Mouse (Mus musculus) embryo, embryonic 11.5 days (tissue): Measurements from ENCODE around the gene Gnai3.

Experiments
- DNase-seq: peaks from one replicate; pipeline ENCODE4 v3.0.0-alpha.2; 2012; ENCODE audit warnings: low read depth, low spot score

Gnai3 gene

DNA sequence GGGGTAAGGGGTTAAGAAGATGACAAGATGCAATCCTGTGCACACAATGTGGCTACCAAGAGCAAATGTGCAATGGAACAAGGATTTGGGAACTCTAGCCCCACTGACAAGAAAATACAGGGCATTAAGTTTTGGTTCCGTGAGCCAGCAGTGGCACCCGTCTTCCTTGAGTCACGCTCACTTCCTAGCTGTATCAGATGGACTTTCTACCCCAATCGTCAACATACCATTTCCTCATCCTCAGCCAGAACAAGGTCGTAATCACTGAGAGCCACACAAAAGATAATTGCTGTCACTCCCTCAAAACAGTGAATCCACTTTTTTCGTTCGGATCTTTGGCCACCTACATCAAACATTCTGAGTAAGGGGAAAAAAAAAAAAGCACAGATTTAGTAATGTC is 33.7 kb downstream of the Gnai3 start:
- no peak for DNase-seq

DNA sequence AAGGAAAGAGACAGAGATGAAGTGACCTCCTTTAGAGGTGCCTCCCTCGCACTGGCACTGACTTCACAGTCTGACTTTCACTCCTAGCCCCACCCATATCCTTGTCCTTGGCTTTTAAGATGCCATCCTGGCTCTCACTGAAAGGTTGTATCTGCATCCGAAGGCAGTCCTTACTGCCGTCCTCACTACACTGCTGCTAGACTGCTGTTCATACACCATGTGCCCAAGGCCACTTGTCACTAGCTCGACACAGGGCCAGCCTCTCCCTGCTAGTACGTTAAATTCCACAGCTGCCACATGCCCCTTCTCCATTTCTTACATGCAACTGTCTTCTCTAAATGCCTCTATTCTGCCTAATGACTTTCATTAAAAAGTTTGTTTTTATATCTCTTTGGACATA is 34.6 kb downstream of the Gnai3 start:
- DNase-seq = no peak

DNA sequence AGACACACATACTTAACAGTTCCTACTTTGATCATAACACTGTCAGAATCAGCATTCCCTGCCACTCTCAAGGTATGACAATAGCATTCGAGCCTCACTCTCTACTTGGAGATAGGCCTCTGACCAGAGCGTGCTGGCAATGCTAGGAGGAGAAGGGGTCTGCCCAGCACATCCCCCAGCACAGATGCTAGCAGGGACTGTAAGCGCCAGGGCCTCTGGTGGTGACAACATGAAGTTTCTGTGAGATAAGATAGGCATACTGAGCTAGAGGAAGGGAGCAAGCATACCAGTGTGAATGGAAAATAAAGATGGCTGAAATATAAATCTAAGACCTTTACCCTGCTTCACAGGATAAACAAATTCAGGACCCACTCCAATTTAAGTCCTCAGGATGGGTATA is 40.7 kb downstream of the Gnai3 start:
- no peak for DNase-seq

DNA sequence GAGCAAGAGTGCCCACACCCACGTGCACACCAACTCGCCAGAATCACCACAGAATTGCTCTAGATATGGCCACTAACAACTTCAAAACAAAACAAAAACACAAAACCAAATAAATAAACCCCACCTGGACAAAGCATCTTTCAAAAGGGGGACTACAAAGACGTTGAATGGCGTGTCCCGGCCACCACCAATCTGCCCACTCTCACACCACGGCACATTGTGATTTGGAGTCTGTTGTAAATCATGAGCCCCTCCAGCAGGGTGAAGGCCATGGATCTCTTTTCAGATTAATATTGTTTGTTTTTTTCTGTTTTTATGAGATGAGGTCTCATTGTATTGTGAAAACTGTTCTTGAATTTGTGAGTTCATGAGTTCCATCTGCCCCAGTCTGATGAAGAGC is 43.9 kb downstream of the Gnai3 start:
- no peak for DNase-seq

DNA sequence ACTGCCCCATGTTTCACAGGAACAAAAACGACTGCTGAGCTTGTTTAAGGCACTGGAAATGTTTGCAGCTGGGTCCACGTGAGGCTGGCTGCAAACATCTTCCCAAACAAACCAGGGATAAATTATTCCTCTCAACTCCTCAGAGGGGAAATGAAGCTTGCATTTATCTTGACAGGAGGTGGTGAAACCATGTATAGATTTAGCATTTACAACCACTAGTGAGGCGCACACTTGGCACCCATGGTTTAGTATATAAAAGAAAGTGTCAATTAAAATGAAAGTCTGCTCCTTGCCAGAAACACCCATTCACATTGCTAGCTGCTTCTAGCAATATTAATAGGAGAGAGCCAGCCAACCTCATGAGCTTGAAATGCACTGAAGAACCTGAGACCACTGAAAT is 44.4 kb downstream of the Gnai3 start:
- no peak for DNase-seq

DNA sequence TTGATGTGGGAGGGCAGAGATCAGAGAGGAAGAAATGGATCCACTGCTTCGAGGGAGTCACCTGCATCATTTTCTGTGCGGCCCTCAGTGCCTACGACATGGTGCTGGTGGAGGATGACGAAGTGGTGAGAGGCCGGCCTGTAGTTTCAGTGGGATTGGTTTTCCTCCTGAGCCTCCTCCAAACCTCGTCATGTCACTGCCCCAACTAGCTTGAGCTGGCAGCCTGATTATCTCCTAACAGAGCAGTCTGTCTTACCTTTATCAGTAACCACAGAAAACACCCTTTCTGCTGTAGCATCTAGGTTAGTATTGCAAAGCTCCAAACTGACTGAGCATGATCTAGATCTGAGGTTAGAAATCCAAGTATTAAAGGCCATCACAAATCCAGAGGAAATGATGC is 47.6 kb downstream of the Gnai3 start:
- DNase-seq = no peak

DNA sequence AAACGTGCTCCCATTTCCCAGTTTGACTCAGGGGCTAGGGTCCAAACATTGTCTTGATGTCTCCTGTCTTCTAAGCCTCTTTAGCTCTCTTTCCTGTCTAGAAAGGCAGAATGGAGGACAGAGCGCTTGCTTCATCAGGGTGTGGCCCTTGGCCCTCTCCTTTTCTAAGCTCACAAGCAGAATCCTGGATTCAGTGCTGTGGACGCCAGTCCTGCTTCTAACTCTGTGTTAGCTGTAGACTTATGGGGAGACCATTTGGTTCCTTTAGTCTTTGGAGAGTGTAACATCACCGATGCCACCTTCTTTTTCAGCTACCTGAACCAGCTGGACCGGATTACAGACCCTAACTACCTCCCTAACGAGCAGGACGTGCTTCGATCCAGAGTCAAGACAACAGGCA is 48.3 kb downstream of the Gnai3 start:
- DNase-seq = no peak

DNA sequence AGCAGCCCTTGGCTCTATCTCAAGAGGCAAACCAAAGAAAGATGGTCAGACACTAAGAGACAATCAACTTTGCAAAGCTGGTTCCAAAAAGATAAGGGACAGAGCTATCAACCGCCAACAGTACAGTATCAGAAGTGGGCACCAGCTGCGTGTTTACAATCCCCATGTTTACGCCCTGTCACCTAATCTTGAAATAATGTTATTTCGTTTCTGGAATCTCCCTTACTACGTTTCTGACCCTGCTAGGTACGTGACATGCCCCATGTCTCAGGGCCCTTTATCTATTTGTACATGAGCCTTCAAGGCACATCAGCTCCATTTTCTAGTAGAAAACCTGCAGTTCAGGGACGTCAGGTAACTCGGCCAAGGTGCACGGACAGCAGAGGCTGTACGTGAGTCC is 49.2 kb downstream of the Gnai3 start:
- DNase-seq = no peak

DNA sequence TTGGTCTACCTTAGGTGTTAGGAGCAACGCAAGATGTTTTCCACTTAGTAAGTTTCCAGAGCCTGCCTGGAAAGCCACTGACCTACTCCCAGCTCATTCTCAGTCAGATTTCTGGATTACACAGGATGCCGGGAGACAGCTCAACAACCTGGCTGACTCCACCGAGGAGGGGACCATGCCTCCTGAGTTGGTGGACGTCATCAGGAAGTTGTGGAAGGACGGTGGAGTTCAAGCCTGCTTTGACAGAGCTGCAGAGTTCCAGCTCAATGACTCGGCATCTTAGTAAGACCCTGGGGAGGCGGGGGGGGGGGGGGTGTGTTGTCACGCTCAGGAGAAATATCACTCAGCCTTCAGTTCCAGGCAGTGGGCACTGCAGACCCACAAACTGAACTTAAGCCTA is 49.7 kb downstream of the Gnai3 start:
- no peak for DNase-seq

DNA sequence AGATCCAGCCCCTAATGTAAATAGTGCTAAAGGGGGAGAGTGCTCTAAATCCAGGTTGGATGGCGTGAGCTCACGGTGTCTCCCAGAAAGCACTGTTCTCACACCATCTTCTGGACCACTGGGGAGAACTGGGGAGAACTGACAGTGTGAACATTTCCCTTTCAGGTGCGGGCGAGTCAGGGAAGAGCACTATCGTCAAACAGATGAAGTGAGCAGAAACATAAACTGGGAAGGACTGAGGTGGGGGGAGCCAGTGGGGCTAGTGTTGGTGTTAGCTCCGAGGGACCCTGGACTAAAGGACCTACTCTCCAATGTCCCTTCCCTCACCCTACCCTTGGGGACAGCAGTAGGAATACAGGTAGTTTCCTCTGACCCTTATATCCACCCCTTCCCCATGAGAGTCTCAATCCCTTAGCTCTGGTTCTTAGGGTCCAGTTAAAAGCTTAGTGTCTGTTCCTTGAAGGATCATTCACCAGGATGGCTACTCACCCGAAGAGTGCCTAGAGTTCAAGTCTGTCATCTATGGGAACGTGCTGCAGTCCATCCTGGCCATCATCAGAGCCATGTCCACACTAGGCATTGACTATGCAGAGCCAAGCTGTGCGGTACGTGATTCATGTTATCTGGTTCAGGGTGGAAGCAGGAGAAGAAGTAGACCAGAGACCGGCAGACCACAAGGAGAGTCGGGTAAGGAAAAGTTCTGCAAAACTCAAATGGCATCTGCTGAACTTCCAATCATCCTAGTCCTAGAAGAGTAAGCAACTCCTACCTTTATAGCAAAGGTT is 50.8 kb downstream of the Gnai3 start:
- DNase-seq = no peak

DNA sequence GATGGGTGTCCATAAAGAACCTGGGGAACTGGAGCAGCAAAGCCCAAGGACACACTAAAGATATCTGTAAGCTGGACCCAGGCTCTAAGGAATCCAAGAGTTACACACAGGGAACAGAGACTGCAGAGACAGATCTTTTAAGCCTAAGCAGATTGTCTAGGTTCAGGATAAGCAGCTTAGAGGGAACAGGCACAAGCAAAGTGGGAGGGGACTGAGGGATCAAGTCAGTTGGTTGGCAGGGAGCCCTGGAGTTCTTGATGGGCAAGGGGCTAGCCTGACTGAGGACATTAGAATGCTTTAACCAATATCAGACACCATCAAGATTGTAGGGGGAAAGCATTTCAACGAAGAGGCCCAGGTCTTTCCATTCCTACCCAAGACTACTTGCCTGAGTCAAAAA is 51.8 kb downstream of the Gnai3 start:
- DNase-seq = no peak

DNA sequence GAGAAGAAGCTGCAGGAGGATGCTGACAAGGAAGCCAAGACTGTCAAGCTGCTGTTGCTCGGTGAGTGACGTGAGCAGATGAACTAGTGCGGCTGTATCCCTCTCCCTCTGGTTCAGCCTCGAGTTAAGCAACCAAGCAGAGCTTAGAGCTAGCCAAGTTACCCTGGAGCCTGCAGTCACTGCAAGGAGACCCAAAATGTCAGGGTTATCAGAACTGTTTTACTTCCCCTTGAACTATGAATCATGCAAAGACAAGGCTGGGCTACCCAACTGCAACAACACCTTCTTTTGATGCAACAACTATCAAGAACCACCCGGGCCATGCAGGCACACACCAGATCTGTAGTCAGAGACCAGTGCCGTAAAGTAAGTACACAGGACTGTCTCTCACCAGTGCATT is 52.6 kb downstream of the Gnai3 start:
- DNase-seq = no peak

DNA sequence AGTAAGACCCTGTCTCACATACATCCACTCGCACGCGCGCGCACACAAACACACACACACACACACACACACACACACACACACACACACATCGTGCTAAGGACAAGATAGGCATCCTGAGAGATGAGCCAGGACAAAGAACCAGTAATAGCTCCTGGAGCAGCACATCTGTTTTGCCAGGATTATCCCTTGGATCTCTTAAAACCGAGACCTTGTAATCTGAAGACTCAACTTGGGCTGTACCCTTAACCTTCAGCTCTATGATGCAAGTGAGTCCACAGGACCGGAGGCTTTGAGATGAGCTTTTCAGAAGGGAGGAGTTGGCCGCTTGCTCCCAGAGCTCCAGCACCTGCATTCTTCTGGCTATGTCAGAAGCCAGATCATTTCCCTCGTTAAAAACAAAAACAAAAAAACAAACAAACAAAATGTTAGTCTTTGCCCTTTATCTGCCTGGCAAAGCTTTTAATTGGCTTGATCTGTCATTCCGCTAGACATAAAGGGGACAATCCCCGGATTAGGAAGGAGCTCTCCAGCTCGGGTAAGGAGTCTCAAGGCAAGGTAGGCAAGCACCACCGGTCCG is 53.3 kb downstream of the Gnai3 start, which contains the start of gene Gnat2:
Gnat2 (plus strand) TSS at position 254 of the 580 bp plus-strand sequence.
- no peak for DNase-seq

DNA sequence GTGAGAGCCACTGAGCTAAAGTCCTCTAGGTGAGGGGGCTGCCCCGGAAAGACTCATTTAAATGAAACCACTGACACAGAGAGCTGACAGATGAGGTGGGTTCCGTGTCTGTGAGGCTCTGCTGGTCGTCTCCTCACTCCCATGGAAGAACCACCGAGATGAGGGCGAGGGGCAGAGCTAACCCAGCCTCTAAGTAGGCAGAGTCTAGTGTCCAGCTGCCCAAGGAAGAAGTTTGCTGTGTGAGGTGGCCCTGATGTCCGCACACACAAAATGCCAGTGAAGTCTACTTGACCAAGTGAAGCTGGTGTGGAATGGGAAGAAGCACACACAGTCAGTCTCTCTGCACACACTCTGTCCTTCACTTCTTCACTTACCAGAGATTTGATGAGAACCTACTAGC is 53.9 kb downstream of the Gnai3 start:
- no peak for DNase-seq

DNA sequence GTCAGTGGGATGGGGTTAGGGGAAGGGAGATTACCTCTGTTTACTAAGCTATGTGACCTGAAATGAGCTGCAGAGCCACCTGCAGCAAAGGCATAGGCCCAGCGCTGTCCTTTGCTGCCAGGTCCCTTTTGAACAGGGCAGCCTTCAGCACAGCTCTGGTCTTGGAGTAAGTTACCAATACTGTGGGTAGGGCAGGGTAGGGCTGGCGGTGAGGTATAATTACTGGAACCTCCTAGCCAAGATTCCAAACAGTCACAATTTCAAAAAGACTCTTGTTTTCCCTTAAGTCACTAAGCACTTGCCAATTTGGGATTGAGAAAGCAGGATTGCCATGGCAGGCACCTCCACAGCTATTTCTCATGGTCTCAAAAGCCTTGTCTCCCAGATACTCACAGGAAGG is 55.4 kb downstream of the Gnai3 start:
- no peak for DNase-seq

DNA sequence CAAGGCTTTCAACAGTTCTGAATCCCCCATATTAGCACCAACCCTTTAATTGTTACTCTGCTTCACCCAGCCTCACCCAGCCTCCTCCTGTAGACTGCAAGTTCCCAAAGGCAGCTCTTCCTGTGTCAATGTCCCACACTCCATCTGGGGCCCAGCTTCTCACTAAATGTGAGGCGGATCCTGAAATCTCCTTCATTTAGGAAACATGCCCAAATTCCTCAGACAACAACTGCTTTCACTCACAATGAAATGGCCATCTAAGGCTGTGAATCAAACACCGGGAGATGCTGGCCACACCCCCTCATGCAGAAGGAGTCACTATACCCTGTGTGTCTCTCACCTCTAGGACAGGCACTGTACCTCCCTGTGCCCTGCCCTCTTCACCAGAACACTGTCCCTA is 56.0 kb downstream of the Gnai3 start:
- no peak for DNase-seq

DNA sequence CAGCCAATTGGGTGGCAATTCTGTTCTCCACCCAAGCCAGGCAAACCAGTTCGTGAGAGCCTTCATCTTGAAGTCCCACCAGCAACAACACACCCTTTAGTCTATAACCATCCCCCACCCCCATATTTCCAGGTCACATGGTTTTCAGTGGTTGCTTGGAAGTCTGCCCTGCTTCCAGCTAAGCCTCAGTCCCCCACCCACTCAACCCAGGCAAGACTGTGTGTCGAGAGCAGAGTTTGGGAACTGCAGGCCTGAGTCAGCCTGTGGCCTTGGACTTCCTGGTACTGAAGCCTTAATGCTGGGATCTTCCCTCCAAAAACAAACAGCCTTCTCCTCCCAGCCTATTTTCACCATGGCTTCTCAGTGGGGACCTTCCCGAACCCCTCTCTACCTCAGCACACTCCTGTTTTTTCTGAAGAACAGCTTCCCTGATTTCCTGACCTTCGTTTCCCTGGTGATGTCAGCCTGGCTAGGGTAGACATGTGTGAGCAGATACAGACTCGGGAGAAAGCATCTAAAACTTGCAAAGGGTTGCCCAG is 57.0 kb downstream of the Gnai3 start:
- no peak for DNase-seq

DNA sequence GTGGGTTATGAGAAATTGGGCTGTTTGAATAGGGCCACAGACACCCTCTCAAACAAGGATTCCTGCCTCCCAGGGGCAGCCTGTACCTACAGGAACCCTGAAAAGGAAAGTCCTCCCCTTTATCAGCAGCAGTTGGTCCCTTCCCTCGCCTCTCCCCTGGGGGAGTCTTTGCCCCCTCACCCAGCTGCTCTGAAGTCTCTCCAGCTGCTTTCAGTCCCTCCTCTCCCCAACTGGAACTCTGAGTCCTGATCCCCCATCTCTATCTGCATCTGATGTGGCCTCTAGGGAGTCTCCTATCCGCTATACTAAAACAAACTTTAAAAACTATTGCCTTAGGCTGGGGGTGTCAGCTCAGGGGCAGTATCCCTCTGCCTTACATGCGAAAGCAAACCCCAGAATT is 58.6 kb downstream of the Gnai3 start:
- DNase-seq = no peak

DNA sequence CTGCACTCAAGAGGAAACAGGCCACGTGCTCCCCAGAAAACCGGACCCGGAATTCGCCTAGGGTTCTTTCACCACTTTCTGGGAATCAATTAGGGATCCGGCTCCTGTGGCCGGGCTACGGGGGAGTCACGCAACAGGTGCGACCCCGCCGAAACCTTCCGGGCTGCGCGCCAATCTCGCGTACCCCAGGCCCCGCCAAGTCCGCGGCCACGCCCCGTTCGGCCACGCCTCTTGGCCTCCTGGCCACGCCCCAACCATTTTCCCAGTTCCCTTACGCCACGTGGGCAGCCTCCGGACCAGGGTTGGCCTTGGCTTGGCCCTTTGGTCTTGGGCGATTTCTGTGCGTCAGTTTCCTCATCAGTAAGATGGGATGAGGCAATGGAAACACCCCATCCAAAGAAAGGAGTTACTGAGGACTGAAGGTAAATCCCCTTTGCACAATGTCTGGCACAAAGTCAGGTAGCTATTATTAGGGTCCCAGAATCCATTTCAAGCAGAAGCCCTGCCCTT is 59.4 kb downstream of the Gnai3 start, which contains the start of gene Ampd2:
Ampd2 (minus strand) TSS at position 182 of the 510 bp plus-strand sequence.
- peak; percentile 71 for DNase-seq

DNA sequence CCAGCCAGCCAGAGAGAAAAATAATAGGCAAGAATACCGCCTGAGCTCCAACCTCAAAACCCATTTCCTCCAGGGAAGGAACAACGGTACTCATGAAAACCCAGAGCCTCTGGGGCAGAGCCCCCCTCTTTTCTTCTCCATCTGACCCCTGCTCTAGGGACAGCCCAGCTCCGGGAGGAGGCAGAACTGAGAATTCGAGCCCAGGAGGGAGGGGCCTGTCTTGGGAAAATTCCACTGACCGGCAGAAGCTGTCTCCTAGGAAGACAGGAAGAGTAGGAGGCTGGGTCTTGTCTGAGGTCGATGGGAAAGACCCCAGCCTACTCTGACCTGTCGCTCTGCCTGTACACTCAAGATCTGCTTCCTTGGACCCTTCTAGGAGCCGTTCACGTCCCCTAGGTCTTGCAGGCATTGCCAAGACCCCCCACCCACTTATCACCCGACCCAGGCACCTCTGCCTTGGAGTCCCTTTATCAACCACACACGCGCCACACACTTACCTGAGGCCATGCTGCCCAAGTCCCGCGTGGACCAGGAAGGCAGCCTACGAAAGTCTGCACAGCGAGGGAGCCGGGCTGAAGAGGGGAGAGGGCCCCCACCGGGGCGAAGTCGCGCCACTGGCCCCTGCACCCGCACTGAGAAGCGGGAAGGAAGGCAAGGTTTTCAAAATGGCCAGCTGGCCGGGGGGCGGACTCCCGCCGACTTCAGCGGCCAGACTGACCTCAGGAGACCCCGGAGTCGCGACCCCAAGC is 60.1 kb downstream of the Gnai3 start:
- DNase-seq = no peak

DNA sequence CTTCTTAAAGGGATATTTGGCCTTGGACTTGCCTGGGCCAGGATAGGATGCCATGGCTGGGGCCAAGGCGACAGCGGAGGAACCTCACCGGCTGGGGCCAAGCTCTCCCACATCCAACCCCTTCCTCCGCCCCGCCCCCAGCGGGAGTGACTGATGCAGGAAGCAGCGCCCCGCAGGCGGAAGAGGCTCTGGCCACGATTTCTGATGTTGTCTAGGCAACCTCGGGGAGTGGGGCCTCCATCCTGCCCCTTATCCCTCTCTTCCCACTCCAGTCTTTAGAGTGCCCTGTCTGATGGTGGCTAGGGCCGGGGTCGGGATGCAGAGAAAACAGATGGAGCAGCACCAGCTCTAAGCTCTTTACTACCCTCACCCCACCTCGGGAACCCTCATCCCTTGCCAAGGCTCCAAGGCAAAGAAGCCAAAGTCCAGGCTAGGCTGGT is 60.6 kb downstream of the Gnai3 start:
- peak; percentile 80 for DNase-seq

DNA sequence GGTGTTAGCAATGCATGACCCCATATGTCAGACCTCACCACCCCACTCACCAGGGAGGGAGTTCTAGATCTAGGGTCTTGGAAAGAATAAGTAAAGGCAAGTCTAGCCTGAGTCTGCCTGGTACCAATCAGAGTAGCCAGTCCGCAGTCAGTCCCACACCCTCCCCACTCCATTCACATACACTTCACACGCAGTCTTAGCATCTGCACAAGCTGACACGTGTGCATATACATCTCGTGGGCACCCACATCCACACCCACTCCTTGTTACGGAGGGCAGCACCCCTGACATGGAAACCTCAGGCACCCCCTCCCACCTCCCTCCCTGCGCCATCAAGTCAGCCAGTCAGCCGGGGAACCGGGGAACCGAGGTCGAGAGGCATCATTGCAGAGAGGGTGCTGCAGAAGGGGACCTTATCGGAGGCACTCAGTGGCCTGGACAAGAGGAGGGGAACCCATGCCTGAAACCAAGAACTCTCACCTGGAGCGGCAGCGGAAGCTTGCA is 61.1 kb downstream of the Gnai3 start:
- DNase-seq = no peak
